Mouse (Mus musculus): ENCODE data around the gene Plekhb2. TPM values are rescaled to one million over a fixed set of nuclear protein-coding genes. Genes with fewer than 3 reads are reported as not detected.

Plekhb2 gene
- total and polyA plus RNA-seq, 3 experiments = 1.7 to 14.5 (median 13.7) TPM

DNA sequence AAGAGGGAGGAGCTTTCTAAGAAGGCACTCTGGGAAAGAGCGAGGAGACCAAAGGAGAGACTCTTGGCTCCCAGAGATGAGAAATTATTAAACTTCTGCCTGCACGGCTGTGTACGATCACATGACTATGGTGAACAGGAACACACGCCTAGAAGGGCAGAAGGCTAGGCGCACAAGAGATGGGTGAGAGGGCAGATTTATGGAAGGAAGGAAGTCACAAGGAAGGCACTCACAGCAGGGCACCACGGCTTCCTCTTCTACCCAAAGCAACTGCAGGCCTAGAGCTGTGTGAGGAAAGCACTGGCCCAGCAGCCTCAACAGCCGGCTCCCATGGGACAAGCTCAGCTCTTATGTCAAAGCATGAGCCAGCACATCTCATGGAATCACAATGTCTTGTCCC is 21.9 kb upstream of the Plekhb2 start:
- H3K9me3 ChIP-seq (replicated peaks) = no peaks in the 10 kb centered on the region
- TF ChIP-seq GATA2 (IDR thresholded peaks at IDR 0.05; ENCODE audit: borderline replicate concordance, low read depth, low read length) (no peak), POLR2AphosphoS5 (IDR thresholded peaks at IDR 0.05; ENCODE audit: insufficient replicate concordance, low read depth, low read length) (no peak), CTCF (IDR thresholded peaks at IDR 0.05; ENCODE audit: low read depth, low read length) (no peak), TAL1 (conservative IDR thresholded peaks at IDR 0.05; ENCODE audit: low read depth, low read length) (no peak), GATA1 (IDR thresholded peaks at IDR 0.05; ENCODE audit: borderline replicate concordance, low read length) (no peak)
- peaks cover 23% of the 10 kb centered on the region for H3K4me1 ChIP-seq (ENCODE audit: insufficient read depth, low read depth, low read length)
- H3K27me3 ChIP-seq (ENCODE audit: insufficient read depth, low read length) = no peaks in the 10 kb centered on the region
- DNase-seq (ENCODE audit: low spot score) (no peak), ATAC-seq (ENCODE audit: extremely low read depth, insufficient number of reproducible peaks, low FRiP score, poor library complexity, severe bottlenecking) (no peak; the same call in 1 of the 2 replicates)
- no peak overlapping the region for H3K4me3 ChIP-seq (ENCODE audit: low read depth, low read length)
- H3K36me3 ChIP-seq (replicated peaks) = peaks cover 99% of the 10 kb centered on the region

GRCm38 (mm10) chr1:34828528-34829294 is 21.1 kb upstream of the Plekhb2 start:
- DNase-seq (ENCODE audit: low spot score) (no peak), ATAC-seq (ENCODE audit: extremely low read depth, insufficient number of reproducible peaks, low FRiP score, poor library complexity, severe bottlenecking) (no peak)
- Histone ChIP-seq H3K4me1 (ENCODE audit: insufficient read depth, low read depth, low read length) (peaks cover 23% of the 10 kb centered on the region), H3K4me3 (ENCODE audit: low read depth, low read length) (no peak overlapping the region), H3K27me3 (ENCODE audit: insufficient read depth, low read length) (no peaks in the 10 kb centered on the region), H3K9me3 (replicated peaks) (no peaks in the 10 kb centered on the region), H3K36me3 (replicated peaks) (peaks cover 99% of the 10 kb centered on the region)
- TF ChIP-seq CTCF (IDR thresholded peaks at IDR 0.05; ENCODE audit: low read depth, low read length) = no peak
- TF ChIP-seq GATA1 (IDR thresholded peaks at IDR 0.05; ENCODE audit: borderline replicate concordance, low read length) = no peak
- no peak for TF ChIP-seq GATA2 (IDR thresholded peaks at IDR 0.05; ENCODE audit: borderline replicate concordance, low read depth, low read length)
- no peak for TF ChIP-seq TAL1 (conservative IDR thresholded peaks at IDR 0.05; ENCODE audit: low read depth, low read length)
- TF ChIP-seq POLR2AphosphoS5 (IDR thresholded peaks at IDR 0.05; ENCODE audit: insufficient replicate concordance, low read depth, low read length) = no peak

GRCm38 (mm10) chr1:34830934-34831333 is 18.8 kb upstream of the Plekhb2 start:
- H3K27me3 ChIP-seq (ENCODE audit: insufficient read depth, low read length) = no peaks in the 10 kb centered on the region
- peaks cover 29% of the 10 kb centered on the region for H3K4me1 ChIP-seq (ENCODE audit: insufficient read depth, low read depth, low read length)
- H3K36me3 ChIP-seq (replicated peaks) = peaks cover 99% of the 10 kb centered on the region
- no peak for TF ChIP-seq GATA2 (IDR thresholded peaks at IDR 0.05; ENCODE audit: borderline replicate concordance, low read depth, low read length)
- no peak for TF ChIP-seq CTCF (IDR thresholded peaks at IDR 0.05; ENCODE audit: low read depth, low read length)
- TF ChIP-seq TAL1 (conservative IDR thresholded peaks at IDR 0.05; ENCODE audit: low read depth, low read length) = no peak
- TF ChIP-seq GATA1 (IDR thresholded peaks at IDR 0.05; ENCODE audit: borderline replicate concordance, low read length) = no peak
- TF ChIP-seq POLR2AphosphoS5 (IDR thresholded peaks at IDR 0.05; ENCODE audit: insufficient replicate concordance, low read depth, low read length) = no peak
- H3K9me3 ChIP-seq (replicated peaks) = no peaks in the 10 kb centered on the region
- ATAC-seq (ENCODE audit: extremely low read depth, insufficient number of reproducible peaks, low FRiP score, poor library complexity, severe bottlenecking) (no peak), DNase-seq (ENCODE audit: low spot score) (no peak)
- no peak overlapping the region for H3K4me3 ChIP-seq (ENCODE audit: low read depth, low read length)

- ATAC-seq (ENCODE audit: extremely low read depth, insufficient number of reproducible peaks, low FRiP score, poor library complexity, severe bottlenecking) (no peak), DNase-seq (ENCODE audit: low spot score) (no peak)
- Histone ChIP-seq H3K9me3 (replicated peaks) (no peaks in the 10 kb centered on the region), H3K4me1 (ENCODE audit: insufficient read depth, low read depth, low read length) (peaks cover 34% of the 10 kb centered on the region), H3K36me3 (replicated peaks) (peaks cover 99% of the 10 kb centered on the region), H3K27me3 (ENCODE audit: insufficient read depth, low read length) (no peaks in the 10 kb centered on the region), H3K4me3 (ENCODE audit: low read depth, low read length) (no peak overlapping the region)
- TF ChIP-seq CTCF (IDR thresholded peaks at IDR 0.05; ENCODE audit: low read depth, low read length) = no peak
- TF ChIP-seq POLR2AphosphoS5 (IDR thresholded peaks at IDR 0.05; ENCODE audit: insufficient replicate concordance, low read depth, low read length) = no peak
- no peak for TF ChIP-seq GATA1 (IDR thresholded peaks at IDR 0.05; ENCODE audit: borderline replicate concordance, low read length)
- TF ChIP-seq TAL1 (conservative IDR thresholded peaks at IDR 0.05; ENCODE audit: low read depth, low read length) = no peak
- no peak for TF ChIP-seq GATA2 (IDR thresholded peaks at IDR 0.05; ENCODE audit: borderline replicate concordance, low read depth, low read length)
Measured at GRCm38 (mm10) chr1:34831381-34831780, 18.4 kb upstream of the Plekhb2 start.

GRCm38 (mm10) chr1:34834904-34835303 is 14.9 kb upstream of the Plekhb2 start:
- no peaks in the 10 kb centered on the region for H3K9me3 ChIP-seq (replicated peaks)
- peaks cover 46% of the 10 kb centered on the region for H3K4me1 ChIP-seq (ENCODE audit: insufficient read depth, low read depth, low read length)
- no peak for DNase-seq (ENCODE audit: low spot score)
- no peak overlapping the region for H3K4me3 ChIP-seq (ENCODE audit: low read depth, low read length)
- H3K27me3 ChIP-seq (ENCODE audit: insufficient read depth, low read length) = no peaks in the 10 kb centered on the region
- TF ChIP-seq TAL1 (conservative IDR thresholded peaks at IDR 0.05; ENCODE audit: low read depth, low read length) (no peak), GATA2 (IDR thresholded peaks at IDR 0.05; ENCODE audit: borderline replicate concordance, low read depth, low read length) (no peak), POLR2AphosphoS5 (IDR thresholded peaks at IDR 0.05; ENCODE audit: insufficient replicate concordance, low read depth, low read length) (no peak)
- peaks cover 92% of the 10 kb centered on the region for H3K36me3 ChIP-seq (replicated peaks)
- no peak for ATAC-seq (ENCODE audit: extremely low read depth, insufficient number of reproducible peaks, low FRiP score, poor library complexity, severe bottlenecking)

DNA sequence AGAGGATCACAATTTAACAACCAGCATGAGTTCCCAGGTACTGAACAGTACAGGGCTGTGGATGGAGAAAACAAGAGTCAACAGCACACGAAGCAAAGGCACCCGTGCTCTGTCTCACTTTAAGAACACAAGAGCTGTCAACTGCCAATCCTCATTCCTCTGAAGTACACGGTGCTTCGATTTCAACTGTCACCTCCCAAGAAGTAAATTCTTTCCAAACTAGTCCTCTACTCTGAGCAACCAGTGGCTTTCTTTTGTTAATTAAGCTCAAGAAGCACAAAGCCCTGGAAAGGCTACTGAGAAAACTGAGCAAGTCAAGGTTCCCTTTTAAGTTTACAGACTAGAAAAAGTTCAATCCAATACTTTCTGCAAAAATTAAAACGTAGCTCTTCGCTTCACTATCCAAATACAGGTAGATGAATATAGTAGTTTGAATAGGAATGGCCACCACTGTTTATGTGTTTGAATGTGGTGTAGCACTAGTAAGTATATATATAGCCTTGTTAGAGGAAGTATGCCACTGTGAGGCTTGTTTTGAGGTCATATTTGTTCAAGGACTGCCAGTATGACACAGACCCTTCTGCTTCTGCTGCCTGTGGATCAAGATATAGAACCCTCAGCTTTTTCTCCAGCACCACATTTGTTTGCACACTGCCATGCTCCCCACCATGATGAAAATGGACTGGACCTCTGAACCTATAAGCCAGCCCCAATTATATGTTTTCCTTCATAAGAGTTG is 11.7 kb upstream of the Plekhb2 start:
- no peak; the same call in 1 of the 2 replicates for ATAC-seq (ENCODE audit: extremely low read depth, insufficient number of reproducible peaks, low FRiP score, poor library complexity, severe bottlenecking)
- no peaks in the 10 kb centered on the region for H3K9me3 ChIP-seq (replicated peaks)
- H3K36me3 ChIP-seq (replicated peaks) = peaks cover 70% of the 10 kb centered on the region
- peaks cover 51% of the 10 kb centered on the region for H3K4me1 ChIP-seq (ENCODE audit: insufficient read depth, low read depth, low read length)
- no peaks in the 10 kb centered on the region for H3K27me3 ChIP-seq (ENCODE audit: insufficient read depth, low read length)
- no peak overlapping the region for H3K4me3 ChIP-seq (ENCODE audit: low read depth, low read length)
- DNase-seq (ENCODE audit: low spot score) = no peak
- TF ChIP-seq GATA2 (IDR thresholded peaks at IDR 0.05; ENCODE audit: borderline replicate concordance, low read depth, low read length) (no peak), TAL1 (conservative IDR thresholded peaks at IDR 0.05; ENCODE audit: low read depth, low read length) (no peak), GATA1 (IDR thresholded peaks at IDR 0.05; ENCODE audit: borderline replicate concordance, low read length) (no peak), POLR2AphosphoS5 (IDR thresholded peaks at IDR 0.05; ENCODE audit: insufficient replicate concordance, low read depth, low read length) (no peak)

All from G1E (cell line).